Mouse (Mus musculus): ENCODE measurements around the gene Dnah8. TPM values are rescaled to one million over a fixed set of nuclear protein-coding genes. Genes with fewer than 3 reads are reported as not detected.
"Not testable (repeated sequence)": the region's sequence is repeated elsewhere in the genome, so short reads cannot be mapped to it uniquely, and the experiment has no call there.

The Dnah8 gene
- polyA plus RNA-seq, 1 experiment from 2014 or later, result 0.76 TPM

GRCm38 (mm10) chr17:30623200-30623599 is 954 bp upstream of the Dnah8 start:
- Histone ChIP-seq H3K9ac (ENCODE audit: low read length) (no peak overlapping the region), H3K27ac (ENCODE audit: low read depth, low read length) (no peak overlapping the region), H3K27me3 (ENCODE audit: control insufficient read depth, insufficient read depth, low read length) (no peaks in the 10 kb centered on the region), H3K9me3 (ENCODE audit: control insufficient read depth, low read length) (no peaks in the 10 kb centered on the region), H3K4me2 (ENCODE audit: low read depth, low read length, severe bottlenecking) (no peak overlapping the region), H3K36me3 (ENCODE audit: control insufficient read depth, insufficient read depth, low read length) (no peaks in the 10 kb centered on the region), H3K4me3 (ENCODE audit: low read depth, low read length) (no peak overlapping the region), H3K4me1 (replicated peaks; ENCODE audit: control insufficient read depth, insufficient read depth, low read length) (no peaks in the 10 kb centered on the region)
- DNase-seq (ENCODE audit: low spot score), result no peak
- ATAC-seq (replicated peaks; ENCODE audit: low FRiP score), result no peak
- WGBS, result 84% methylated on average over 3 of the region's 3 CpGs

- DNase-seq (ENCODE audit: low spot score); ATAC-seq (replicated peaks; ENCODE audit: low FRiP score); H3K36me3 ChIP-seq (ENCODE audit: control insufficient read depth, insufficient read depth, low read length); H3K4me1 ChIP-seq (replicated peaks; ENCODE audit: control insufficient read depth, insufficient read depth, low read length); H3K9me3 ChIP-seq (ENCODE audit: control insufficient read depth, low read length); H3K4me3 ChIP-seq (ENCODE audit: low read depth, low read length); H3K9ac ChIP-seq (ENCODE audit: low read length); H3K27ac ChIP-seq (ENCODE audit: low read depth, low read length); H3K4me2 ChIP-seq (ENCODE audit: low read depth, low read length, severe bottlenecking); H3K27me3 ChIP-seq (ENCODE audit: control insufficient read depth, insufficient read depth, low read length): not testable (repeated sequence)
- no CpG with 5 or more reads among the region's 20 CpGs for WGBS
Measured at GRCm38 (mm10) chr17:30626719-30627118, 2.6 kb downstream of the Dnah8 start, which contains the start of gene Glo1. Gene Glo1, minus strand, starts transcription at chr17:30626871.

DNA sequence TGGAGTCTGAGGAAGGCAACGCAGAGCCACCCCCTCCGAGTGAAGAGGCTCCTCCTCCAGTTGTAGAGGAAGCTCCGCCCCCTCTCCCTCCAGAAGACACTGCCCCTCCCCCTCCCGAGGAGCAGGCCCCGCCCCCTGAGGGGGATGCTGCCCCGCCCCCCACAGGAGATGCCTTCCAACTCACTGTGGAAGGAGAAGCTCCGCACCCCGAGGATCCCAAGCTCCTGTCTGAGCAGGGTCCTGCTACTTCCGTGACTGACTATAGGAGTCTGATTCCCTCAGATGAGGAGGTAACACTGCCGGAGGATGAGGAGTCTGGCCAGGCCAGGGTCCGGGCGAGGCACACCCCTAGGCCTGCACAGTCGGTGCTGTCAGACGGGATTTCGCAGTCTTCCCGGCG is 11.2 kb downstream of the Dnah8 start:
- ATAC-seq (replicated peaks; ENCODE audit: low FRiP score) (no peak), DNase-seq (ENCODE audit: low spot score) (peak; percentile 80)
- no peak overlapping the region for H3K4me2 ChIP-seq (ENCODE audit: low read depth, low read length, severe bottlenecking)
- no peaks in the 10 kb centered on the region for H3K27me3 ChIP-seq (ENCODE audit: control insufficient read depth, insufficient read depth, low read length)
- H3K9me3 ChIP-seq (ENCODE audit: control insufficient read depth, low read length), result no peaks in the 10 kb centered on the region
- H3K9ac ChIP-seq (ENCODE audit: low read length), result no peak overlapping the region
- no peaks in the 10 kb centered on the region for H3K4me1 ChIP-seq (replicated peaks; ENCODE audit: control insufficient read depth, insufficient read depth, low read length)
- no peak overlapping the region for H3K27ac ChIP-seq (ENCODE audit: low read depth, low read length)
- 24% methylated on average over 14 of the region's 17 CpGs for WGBS
- no peaks in the 10 kb centered on the region for H3K36me3 ChIP-seq (ENCODE audit: control insufficient read depth, insufficient read depth, low read length)
- no peak overlapping the region for H3K4me3 ChIP-seq (ENCODE audit: low read depth, low read length)

DNA sequence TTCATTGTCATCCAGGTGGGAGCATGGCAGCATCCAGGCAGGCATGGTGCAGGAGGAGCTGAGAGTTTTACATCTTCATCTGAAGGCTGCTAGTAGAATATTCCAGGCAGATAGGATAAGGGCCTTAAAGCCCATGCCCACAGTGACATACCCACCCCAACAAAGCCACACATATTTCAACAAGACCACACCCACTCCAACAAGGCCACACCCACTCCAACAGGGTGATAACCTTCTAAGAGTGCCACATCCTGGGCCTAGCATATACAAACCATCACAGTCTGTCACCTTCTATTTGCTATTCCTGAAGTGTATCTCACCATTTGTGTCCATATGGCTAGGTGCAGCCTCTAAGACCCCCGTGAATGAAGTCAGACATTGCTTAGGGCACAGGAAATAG is 13.6 kb downstream of the Dnah8 start:
- Histone ChIP-seq H3K9ac (ENCODE audit: low read length) (no peak overlapping the region), H3K27ac (ENCODE audit: low read depth, low read length) (peak overlapping the region; percentile 46), H3K36me3 (ENCODE audit: control insufficient read depth, insufficient read depth, low read length) (no peaks in the 10 kb centered on the region), H3K4me2 (ENCODE audit: low read depth, low read length, severe bottlenecking) (no peak overlapping the region), H3K4me1 (replicated peaks; ENCODE audit: control insufficient read depth, insufficient read depth, low read length) (no peaks in the 10 kb centered on the region), H3K9me3 (ENCODE audit: control insufficient read depth, low read length) (no peaks in the 10 kb centered on the region), H3K4me3 (ENCODE audit: low read depth, low read length) (no peak overlapping the region), H3K27me3 (ENCODE audit: control insufficient read depth, insufficient read depth, low read length) (no peaks in the 10 kb centered on the region)
- DNase-seq (ENCODE audit: low spot score) (no peak), ATAC-seq (replicated peaks; ENCODE audit: low FRiP score) (no peak)
- 68% methylated on average over 1 of the region's 1 CpGs for WGBS

GRCm38 (mm10) chr17:30638996-30639395 is 14.8 kb downstream of the Dnah8 start:
- DNase-seq (ENCODE audit: low spot score) (peak; percentile 35), ATAC-seq (replicated peaks; ENCODE audit: low FRiP score) (no peak)
- no peaks in the 10 kb centered on the region for H3K4me1 ChIP-seq (replicated peaks; ENCODE audit: control insufficient read depth, insufficient read depth, low read length)
- H3K4me2 ChIP-seq (ENCODE audit: low read depth, low read length, severe bottlenecking), result no peak overlapping the region
- no peaks in the 10 kb centered on the region for H3K9me3 ChIP-seq (ENCODE audit: control insufficient read depth, low read length)
- no peak overlapping the region for H3K27ac ChIP-seq (ENCODE audit: low read depth, low read length)
- H3K4me3 ChIP-seq (ENCODE audit: low read depth, low read length), result no peak overlapping the region
- 72% methylated on average over 2 of the region's 2 CpGs for WGBS
- H3K9ac ChIP-seq (ENCODE audit: low read length), result no peak overlapping the region
- no peaks in the 10 kb centered on the region for H3K36me3 ChIP-seq (ENCODE audit: control insufficient read depth, insufficient read depth, low read length)
- H3K27me3 ChIP-seq (ENCODE audit: control insufficient read depth, insufficient read depth, low read length), result no peaks in the 10 kb centered on the region

- no peaks in the 10 kb centered on the region for H3K9me3 ChIP-seq (ENCODE audit: control insufficient read depth, low read length)
- no peaks in the 10 kb centered on the region for H3K27me3 ChIP-seq (ENCODE audit: control insufficient read depth, insufficient read depth, low read length)
- H3K27ac ChIP-seq (ENCODE audit: low read depth, low read length), result no peak overlapping the region
- no peak overlapping the region for H3K9ac ChIP-seq (ENCODE audit: low read length)
- 96% methylated on average over 5 of the region's 5 CpGs for WGBS
- H3K4me1 ChIP-seq (replicated peaks; ENCODE audit: control insufficient read depth, insufficient read depth, low read length), result no peaks in the 10 kb centered on the region
- no peak overlapping the region for H3K4me2 ChIP-seq (ENCODE audit: low read depth, low read length, severe bottlenecking)
- no peak overlapping the region for H3K4me3 ChIP-seq (ENCODE audit: low read depth, low read length)
- DNase-seq (ENCODE audit: low spot score) (no peak), ATAC-seq (replicated peaks; ENCODE audit: low FRiP score) (no peak)
- no peaks in the 10 kb centered on the region for H3K36me3 ChIP-seq (ENCODE audit: control insufficient read depth, insufficient read depth, low read length)
Measured at GRCm38 (mm10) chr17:30640896-30641295, 16.7 kb downstream of the Dnah8 start.

DNA sequence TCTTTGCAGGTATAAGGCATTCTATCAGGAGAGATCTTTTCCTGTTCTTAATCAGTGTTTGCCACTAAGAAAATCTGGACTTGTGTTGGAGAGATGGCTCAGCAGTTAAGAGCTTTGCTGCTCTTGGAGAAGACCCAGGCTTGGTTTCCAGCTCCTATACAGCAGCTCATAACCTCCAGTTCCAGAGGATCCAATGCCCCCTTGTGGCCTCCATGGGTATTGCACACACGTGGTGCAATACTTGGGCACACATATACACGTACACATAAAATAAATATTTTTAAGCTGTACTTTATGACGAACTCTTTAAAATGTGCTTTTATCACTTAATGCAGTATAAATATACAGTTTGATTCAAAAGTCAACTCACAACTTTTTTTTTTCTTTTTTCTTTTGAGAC is 24.6 kb downstream of the Dnah8 start:
- no peaks in the 10 kb centered on the region for H3K36me3 ChIP-seq (ENCODE audit: control insufficient read depth, insufficient read depth, low read length)
- H3K4me3 ChIP-seq (ENCODE audit: low read depth, low read length), result no peak overlapping the region
- H3K9ac ChIP-seq (ENCODE audit: low read length), result no peak overlapping the region
- no peaks in the 10 kb centered on the region for H3K27me3 ChIP-seq (ENCODE audit: control insufficient read depth, insufficient read depth, low read length)
- ATAC-seq (replicated peaks; ENCODE audit: low FRiP score) (no peak), DNase-seq (ENCODE audit: low spot score) (no peak)
- no peaks in the 10 kb centered on the region for H3K4me1 ChIP-seq (replicated peaks; ENCODE audit: control insufficient read depth, insufficient read depth, low read length)
- H3K27ac ChIP-seq (ENCODE audit: low read depth, low read length), result no peak overlapping the region
- 93% methylated on average over 3 of the region's 3 CpGs for WGBS
- no peaks in the 10 kb centered on the region; the same call in 1 of the 2 replicates for H3K9me3 ChIP-seq (ENCODE audit: control insufficient read depth, low read length)
- H3K4me2 ChIP-seq (ENCODE audit: low read depth, low read length, severe bottlenecking), result no peak overlapping the region

DNA sequence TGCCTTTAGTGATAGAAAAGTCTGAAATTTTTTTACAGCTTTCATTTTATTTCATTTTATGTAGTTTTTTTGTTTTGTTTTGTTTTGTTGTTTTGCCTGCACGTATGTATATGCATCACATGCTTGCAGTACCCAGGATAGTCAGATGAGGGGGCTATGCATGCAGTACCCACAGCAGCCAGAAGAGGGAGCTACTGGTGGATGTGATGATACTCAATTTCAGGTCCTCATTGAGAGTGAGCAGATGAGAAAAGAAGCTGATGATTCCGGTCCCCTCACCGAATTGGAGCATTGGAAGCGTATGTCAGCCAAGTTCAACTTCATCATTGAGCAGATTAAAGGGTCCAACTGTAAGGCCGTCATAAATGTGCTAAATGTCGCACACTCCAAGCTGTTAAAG is 28.9 kb downstream of the Dnah8 start:
- DNase-seq (ENCODE audit: low spot score) (no peak), ATAC-seq (replicated peaks; ENCODE audit: low FRiP score) (no peak)
- 98% methylated on average over 6 of the region's 6 CpGs for WGBS
- Histone ChIP-seq H3K9ac (ENCODE audit: low read length) (no peak overlapping the region), H3K27me3 (ENCODE audit: control insufficient read depth, insufficient read depth, low read length) (no peaks in the 10 kb centered on the region), H3K4me1 (replicated peaks; ENCODE audit: control insufficient read depth, insufficient read depth, low read length) (no peaks in the 10 kb centered on the region), H3K4me2 (ENCODE audit: low read depth, low read length, severe bottlenecking) (no peak overlapping the region), H3K36me3 (ENCODE audit: control insufficient read depth, insufficient read depth, low read length) (no peaks in the 10 kb centered on the region), H3K4me3 (ENCODE audit: low read depth, low read length) (no peak overlapping the region), H3K9me3 (ENCODE audit: control insufficient read depth, low read length) (no peaks in the 10 kb centered on the region; the same call in 1 of the 2 replicates), H3K27ac (ENCODE audit: low read depth, low read length) (no peak overlapping the region)

- no peak for DNase-seq (ENCODE audit: low spot score)
- Histone ChIP-seq H3K4me1 (replicated peaks; ENCODE audit: control insufficient read depth, insufficient read depth, low read length) (no peaks in the 10 kb centered on the region), H3K4me2 (ENCODE audit: low read depth, low read length, severe bottlenecking) (peak overlapping the region; percentile 48), H3K36me3 (ENCODE audit: control insufficient read depth, insufficient read depth, low read length) (no peaks in the 10 kb centered on the region), H3K4me3 (ENCODE audit: low read depth, low read length) (peak overlapping the region; percentile 30), H3K9ac (ENCODE audit: low read length) (peak overlapping the region; percentile 45), H3K27ac (ENCODE audit: low read depth, low read length) (no peak overlapping the region), H3K27me3 (ENCODE audit: control insufficient read depth, insufficient read depth, low read length) (no peaks in the 10 kb centered on the region), H3K9me3 (ENCODE audit: control insufficient read depth, low read length) (no peaks in the 10 kb centered on the region)
- 63% methylated on average over 8 of the region's 8 CpGs for WGBS
- ATAC-seq (replicated peaks; ENCODE audit: low FRiP score), result no peak
Measured at GRCm38 (mm10) chr17:30657530-30658151, 33.5 kb downstream of the Dnah8 start.

Data from forebrain, embryonic 11.5 days (tissue).